Mouse (Mus musculus): Measurements from ENCODE around the gene Trpm3.

Gene Trpm3

DNA sequence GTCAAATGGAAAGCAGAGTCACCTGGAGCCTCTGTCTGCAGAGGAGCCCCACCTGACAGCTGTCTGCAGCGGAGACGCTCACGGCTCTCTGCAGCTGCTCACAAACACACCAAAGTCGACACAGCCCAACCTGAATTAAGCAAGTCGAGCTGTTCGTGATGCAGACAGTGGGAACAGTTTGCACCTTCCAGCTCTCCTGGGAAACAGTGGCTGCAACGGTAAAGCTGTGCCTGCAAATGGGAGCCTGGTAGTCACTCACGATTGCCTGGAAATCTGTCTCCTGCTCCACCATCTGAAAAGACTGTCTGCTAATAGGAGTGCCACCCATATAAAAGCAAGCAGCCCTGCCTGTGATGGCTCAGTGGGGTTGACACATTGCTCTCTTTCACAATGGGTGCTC lies 865.0 kb downstream of the Trpm3 start:
- no peak for DNase-seq

DNA sequence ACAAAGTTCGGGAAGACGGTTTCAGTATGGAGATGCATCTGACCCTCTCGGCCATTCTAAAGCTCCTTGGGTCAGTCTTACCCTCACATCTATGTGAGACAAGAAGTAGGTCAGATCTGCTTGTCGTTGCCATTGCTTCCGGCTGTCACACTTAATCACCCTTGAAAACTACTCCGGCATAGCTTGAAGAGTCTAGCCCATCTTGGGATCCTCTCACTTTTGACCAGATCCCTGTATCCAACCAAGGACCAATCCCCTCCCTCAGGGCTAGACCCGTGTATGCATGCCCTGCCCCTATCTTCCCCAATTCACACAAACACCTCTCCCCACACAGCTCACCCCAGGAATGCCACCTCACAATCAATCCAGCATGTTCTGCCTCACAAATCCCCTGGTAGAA lies 867.0 kb downstream of the Trpm3 start:
- no peak for DNase-seq

DNA sequence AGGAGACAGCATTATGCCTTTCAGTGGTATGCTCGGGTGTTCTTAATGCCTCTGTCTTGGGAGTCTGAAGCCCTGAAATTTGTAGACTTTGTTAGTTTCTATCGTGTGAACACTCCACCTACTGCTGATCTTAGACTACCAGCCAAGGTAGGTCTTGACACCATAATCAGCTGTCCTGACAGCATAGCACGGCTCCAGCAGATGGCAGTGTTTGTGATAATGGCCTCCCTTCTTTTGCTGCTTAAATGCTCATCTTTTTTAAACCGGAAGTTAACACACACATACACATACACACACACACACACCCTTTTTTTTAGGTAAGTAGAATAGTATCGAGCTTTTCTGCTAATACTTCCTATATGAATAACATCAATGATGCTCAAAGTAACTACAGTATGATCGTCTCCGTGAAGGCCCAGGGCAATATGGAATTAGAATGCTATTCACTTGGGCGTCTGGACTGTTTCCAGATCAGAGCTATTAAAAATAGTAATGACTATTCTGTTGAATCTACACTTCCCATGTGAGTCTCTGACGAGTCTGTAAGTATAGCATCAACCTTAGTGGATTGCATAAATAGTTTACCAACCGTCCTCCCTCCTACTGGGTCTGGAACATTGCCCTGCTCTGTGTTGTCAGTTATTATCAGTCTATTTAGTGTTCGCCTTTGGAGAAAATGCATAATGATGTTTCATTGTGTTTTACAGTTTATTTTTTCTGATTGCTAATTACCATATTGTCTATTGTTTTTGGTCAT lies 867.8 kb downstream of the Trpm3 start:
- peak; percentile 74 for DNase-seq

DNA sequence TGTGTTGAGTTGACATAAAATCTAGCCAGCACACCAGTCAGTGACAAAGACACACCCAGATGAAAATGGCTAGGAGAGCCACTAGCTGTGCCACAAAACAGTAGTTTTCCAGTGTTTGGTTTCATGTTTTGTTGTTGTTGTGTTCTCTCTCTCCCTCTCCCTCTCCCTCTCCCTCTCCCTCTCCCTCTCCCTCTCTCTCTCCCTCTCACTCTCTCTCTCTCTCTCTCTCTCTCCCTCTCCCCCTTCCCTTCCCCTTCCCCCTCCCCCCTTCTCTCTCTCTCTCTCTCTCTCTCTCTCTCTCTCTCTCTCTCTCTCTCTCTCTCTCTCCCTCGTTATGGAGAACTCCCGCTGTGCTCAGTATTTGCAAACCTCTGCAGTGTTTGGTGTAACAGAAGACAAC lies 874.8 kb downstream of the Trpm3 start:
- no peak for DNase-seq

DNA sequence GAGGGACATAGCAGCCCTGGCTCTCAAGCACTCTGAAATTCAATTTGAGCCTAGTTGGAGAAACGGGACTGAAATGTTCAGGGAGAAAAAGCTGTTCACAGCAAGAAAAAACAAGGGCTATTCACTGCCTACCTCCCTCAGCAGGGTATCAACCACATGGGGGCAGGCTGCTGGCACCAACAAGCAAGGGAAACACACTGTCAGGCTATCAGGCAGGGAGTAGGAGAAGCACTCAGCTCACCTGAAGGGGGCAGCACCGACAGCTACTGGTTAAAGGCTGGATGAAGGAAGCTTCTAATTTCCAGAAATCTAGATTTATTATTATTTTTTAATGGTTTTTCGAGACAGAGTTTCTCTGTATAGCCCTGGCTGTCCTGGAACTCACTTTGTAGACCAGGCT lies 876.7 kb downstream of the Trpm3 start:
- peak; percentile 81 for DNase-seq

DNA sequence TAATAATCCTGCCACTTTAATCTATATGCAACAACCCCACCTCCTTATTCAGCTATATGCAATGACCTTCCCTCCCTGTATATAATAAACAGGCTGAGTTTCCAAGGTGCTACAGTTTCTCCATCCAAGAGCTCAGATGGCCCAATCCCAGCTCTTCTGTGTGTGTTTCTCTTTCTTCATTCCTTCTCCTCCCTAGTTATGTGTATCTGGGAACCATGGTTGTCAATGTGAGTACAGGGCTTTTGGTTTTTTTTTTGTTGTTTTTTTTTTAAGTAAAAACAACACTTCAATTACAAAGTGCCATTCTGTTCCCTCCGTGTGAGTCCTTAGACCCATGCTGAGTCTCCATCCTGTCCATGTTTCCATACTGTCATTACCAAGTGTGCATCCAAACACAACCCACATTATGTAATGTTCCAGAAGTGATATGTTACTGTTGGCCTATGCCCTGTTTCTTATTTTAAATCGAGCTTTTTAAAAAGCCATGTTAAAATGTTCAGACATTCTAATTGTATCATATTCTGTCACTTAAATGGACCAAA lies 879.4 kb downstream of the Trpm3 start:
- DNase-seq, result no peak

DNA sequence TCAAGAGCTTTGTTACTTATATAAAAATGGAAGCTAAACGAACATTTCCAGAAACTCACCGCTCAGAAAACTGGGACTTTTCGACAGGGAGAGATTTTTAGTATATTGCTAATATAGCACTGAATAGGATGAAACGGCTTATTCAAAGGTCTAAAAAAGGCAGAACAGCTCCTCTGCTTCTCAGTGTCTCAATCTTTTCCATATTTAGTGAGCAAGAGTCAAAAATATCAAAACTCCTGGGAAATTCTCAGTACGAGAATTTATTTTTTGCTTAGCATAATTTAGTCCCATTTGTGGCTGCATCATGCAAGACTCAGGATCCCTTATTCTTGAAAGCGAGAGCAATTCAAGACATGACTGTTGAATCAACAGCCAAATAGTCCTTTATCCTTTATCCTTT lies 884.1 kb downstream of the Trpm3 start:
- no peak for DNase-seq

DNA sequence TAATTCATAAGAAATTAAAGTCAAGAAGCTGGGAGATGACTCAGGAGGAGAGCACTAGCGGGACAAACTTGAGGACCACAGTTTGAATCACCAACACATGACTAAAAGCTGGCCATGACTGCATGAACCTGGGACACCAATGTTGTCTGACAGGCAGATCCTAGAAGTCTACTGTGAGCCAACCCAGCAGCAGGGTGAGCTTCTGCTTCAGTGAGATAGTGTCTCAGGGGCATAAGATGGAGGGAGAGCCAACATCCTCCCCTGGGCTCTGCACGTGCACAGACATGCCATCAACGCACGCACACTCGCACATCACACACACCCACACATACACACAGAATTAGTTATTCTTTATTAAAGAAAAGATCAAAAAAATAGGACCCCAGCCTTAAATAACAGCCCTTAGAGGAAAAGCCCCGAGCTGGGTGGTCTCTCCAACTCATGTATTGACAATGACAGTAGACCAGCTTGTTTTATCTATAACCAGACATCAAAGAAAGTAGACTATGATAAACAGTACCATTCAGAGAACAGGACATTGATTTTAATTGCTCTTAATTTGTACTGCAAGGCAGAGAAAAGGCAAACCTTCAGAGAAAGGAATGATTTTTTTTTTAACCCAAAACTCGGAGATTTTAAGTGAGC lies 884.6 kb downstream of the Trpm3 start:
- no peak for DNase-seq

DNA sequence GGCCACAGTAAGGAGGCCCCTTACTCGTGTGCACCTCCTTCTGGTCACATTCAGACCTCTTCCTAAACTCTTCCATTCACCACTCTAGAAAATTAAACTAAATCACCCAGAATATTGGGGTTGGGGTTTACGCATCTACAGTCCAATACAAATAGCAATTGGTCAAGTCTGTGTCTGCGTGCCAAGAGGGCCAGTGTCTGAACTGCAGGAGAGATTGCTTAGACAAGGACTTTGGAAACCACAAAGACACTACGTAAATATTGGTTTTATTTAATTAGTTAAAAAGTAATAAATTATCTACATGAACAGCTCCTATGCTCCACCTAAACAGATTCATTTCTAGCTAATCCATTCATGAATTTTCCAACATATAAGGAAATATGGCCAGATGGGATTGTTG lies 886.0 kb downstream of the Trpm3 start:
- DNase-seq, result no peak

DNA sequence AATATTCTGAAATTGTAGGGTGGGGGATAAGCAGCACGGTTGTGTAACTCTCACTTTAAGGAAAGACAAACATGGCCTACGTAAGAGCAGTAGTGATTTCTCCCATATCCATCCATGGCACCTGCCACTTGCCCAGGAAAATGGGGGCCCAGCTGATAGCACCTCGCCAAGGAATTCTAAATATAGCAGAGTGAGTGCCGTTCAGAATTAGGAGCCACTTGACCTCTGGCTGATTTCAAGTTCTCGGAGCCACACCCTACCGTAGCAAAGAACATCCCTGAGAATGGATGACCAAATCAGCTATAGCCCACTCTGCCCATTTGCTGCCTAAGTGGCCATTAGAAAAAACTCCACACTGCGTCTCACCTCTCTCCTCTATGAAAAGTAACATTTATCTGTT lies 887.6 kb downstream of the Trpm3 start:
- DNase-seq, result no peak

DNA sequence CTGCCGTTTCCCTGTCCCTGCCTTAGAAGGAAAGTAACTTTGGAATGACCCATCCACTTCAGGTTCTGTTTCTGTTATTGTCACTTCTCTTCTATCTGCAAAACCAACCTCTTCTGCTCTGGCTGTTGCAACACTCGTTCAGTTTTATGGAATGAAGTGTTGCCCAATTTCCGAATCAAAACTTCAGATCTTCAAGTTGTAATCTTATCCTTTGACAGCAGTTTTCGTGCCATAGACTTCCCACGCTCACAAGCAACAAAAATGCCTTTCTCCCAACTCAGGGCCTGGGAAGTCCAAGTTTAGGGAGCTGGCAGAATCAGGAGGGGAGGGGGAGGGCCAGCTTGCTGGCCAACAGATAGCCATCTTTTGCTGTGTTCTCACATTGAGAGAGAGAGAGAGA lies 889.4 kb downstream of the Trpm3 start:
- DNase-seq, result no peak

DNA sequence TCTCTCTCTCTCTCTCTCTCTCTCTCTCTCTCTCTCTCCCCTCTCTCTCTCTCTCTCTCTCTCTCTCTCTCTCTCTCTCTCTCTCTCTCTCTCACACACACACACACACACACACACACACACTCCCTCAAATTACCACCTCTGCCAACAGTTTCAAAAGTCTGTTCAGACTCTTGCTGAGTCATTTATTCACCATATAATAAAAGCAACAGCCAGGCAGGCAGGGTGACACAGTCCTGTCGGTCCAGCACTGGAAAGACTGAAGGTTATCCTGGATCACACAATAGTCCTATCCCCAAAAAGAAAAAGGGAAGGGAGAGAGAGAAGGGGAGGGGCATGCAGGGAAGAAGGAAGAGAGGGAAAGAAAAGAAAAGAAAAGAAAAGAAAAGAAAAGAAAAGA lies 894.5 kb downstream of the Trpm3 start:
- peak; percentile 65 for DNase-seq

DNA sequence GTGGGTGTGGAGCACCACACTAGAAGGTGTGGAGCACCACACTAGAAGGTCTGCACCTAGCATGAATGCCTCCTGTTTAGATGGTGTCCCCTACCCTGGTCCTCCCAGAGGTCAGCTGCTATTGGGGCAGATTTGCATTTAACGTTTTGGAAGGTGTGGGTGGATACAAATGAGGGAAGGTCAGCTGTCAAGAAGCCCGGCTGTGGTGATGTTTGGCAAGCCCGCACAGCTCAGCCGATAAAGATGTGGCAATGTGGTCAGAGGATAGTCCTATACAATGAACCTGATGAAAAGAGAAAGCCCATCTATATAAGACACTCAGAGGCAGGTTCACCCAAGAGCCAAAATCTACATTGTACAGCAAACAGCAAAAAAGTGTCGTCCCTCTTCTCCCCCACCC lies 895.3 kb downstream of the Trpm3 start:
- no peak for DNase-seq

DNA sequence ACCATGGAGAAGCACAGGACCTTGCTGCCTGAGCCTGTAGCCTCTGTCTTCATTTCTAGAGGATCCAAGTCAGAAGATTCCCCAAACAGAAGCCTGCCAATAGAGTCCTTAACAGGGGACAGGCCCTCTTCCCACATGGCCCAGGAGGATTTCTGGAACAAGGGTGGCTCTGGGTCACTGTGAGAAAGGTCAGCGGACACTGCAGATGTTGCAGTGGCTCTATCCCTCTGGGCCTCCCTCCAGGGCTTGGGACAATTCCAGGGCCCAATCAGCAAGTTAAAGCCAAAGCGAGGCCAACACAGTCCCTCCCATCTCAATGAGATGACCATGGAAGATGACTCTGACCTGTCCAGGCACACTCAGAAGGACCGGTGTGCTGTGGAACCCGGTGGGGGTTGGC lies 896.1 kb downstream of the Trpm3 start:
- DNase-seq, result peak; percentile 95

DNA sequence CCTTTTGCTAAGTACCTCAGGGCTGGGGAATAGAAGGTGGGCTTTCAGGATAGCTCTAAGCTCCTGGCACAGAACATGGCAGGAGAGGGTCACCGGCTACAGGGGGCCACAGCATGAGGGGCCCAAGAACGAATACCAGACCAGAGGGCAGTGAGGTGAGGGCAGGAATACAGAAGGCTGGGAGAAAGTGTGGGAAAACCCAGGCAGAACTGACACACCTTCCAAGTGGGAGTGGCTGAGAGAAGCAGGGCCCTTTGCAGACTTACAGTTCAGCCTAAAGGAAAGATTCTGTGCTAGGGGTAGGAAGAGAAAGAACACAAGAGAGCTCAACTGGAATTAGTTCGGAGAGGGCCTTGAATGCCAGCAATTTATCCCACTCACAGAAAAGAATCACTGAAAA lies 896.9 kb downstream of the Trpm3 start:
- no peak for DNase-seq

DNA sequence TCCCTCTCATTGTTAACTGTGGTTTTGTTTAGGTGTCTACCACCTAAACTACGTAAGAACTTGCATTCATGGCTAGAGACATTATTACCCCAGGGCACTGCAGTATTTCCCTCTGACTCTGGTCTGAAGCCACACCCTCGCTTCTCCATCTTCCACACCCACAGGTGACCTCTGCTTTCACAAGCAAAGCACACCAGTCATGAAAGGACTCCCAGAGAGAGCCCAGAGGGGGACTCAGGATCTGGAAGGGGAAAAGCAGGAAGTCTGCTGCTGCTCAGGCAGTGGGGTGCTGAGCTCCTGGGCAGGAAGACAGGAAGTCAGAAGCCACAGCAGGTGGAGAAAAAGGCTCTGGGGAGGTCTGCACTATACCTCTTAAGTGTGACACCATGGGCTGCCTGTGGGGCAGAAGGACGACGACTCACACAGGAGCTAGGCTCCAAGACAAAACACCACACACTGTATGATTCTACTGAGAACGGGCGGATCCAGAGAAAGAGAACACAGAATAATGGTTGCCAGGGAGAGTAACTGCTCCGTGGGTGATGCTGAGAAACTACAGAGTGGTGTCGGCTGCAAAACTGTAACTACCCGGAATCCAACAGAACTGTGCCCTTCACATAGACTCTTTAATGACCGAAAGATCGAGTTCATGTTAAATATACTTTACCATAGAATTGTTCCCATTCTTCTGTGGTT lies 898.1 kb downstream of the Trpm3 start:
- peak; percentile 49 for DNase-seq

DNA sequence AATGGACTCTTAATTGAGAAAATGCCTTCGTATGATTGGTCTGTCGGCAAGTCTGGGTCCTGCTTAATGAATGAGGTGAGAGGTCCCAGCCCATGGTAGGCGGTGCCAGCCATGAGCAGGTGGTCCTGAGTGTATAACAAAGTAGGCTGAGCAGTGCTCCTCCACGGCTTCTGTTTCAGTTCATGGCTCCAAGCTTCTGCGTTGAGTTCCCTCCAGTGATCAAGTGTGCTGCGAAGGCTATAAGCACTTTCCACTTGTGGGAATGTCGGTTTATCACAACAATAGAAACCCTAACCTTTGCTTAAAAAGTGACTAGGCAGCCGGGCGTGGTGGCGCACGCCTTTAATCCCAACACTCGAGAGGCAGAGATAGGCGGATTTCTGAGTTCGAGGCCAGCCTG lies 898.7 kb downstream of the Trpm3 start:
- DNase-seq, result no peak

DNA sequence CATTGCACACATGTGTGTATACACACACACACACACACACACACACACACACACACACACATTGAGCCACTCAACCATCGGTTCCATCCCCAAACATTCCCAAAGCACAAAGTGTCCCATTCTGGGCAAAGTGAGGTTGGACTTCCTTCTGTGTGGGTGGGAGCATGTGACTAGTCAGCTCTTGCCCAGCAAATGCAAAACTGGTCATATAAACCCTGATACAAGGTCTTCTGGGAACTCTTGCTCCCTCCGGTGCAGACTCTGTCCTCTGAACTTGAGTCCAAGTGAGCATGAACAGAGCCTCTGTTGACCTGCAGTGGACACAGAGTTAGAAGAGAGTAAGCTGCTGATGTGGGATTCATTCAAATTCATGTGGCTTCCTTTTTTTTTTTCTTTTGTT lies 899.5 kb downstream of the Trpm3 start:
- DNase-seq, result peak; percentile 89

DNA sequence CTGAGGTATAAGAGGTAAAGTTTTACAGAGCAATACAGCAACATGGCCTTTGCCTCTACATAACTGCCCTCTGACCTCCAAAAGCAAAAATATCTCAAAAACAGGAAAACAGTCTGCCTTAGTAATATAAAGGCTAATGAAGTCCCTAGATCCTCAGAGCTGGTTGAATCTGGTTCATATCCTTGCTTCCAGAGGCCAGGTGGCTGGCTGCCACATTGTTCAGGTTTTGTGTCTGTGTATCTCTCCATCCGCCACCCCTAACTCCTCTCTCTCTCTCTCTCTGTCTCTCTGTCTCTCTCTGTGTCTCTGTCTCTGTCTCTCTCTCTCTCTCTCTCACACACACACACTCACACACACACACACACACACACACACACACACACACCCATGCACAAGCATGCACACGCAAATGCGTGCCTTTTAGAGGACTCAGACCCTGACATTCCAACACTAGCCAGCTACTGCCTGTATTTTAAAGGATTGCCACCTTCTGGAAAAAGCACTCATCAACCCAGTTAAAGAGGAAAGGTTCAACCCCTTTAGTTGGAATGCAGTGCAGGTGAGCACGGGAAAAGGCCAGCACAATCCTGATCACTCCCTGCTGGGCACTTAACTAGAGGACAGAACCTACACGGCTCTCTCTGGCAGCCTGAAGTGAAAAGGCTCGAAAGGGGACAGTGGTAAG lies 902.8 kb downstream of the Trpm3 start:
- DNase-seq, result peak; percentile 62

DNA sequence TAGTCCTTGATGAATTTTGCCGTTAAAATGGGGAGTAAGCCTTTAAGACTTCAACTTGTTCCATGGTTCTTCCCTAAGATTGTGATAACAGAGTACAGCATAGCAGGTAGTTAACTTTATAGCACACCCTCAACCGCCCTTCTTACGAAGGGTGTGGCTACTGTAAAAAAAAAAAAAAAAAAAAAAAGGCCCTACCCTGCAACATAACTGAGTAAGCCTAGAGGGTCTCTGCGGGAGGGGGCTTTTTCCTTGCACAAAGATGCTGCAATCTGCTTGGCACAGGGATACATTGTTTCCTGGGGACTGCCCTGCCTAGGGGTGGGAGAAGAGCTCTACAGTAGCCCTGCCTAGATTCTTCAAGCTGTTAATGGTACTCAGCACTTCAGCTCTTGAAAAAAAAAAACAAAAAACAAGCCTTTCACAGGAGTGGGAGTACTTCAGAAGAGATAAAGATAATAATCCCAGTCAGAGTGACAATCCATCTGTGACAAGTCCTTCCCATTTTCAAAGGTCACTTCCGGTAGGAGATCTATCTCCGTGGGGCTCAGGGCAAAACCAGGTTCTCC lies 903.4 kb downstream of the Trpm3 start:
- DNase-seq, result peak; percentile 59

DNA sequence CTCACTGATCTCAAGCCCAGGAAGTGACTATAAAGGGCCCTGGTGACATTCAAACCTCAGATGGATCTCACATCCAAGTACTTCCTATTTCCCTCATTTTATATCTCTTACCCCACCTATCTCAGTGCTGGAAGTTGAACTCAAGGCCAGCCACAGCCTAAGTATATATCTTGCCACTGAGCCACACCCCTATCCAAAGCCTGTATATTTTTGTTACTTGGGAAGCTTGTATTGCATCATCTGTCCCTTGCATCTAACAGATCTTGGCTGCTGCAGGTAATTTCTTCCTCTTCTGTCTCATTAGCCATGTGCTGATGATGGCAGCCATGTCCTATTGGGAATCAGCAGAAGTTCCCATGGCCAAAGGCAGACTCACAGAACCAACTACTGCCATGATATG lies 904.9 kb downstream of the Trpm3 start:
- DNase-seq, result no peak
